Mouse (Mus musculus) lung, adult 2 months (tissue): ENCODE measurements around the gene Ttc7. TPM values are rescaled to one million over a fixed set of nuclear protein-coding genes. Genes with fewer than 3 reads are reported as not detected.

Experiments
- DNase-seq: peaks from one replicate; pipeline ENCODE4 v3.0.0; 2022
- H3K4me1 ChIP-seq: fragments of 200-500 bp; 2 replicates; pipeline ENCODE4 v1.6.1; 2011; ENCODE audit warnings: low read length; ENCODE audit not compliant: control insufficient read depth, insufficient read depth
- H3K4me3 ChIP-seq: fragments of 200-500 bp; replicated peaks from 2 replicates; pipeline ENCODE3; 2011; ENCODE audit warnings: low read depth, mild to moderate bottlenecking, control low read depth, low read length; ENCODE audit errors: extremely low read depth
- CTCF ChIP-seq: fragments of 200-500 bp; IDR thresholded peaks from 2 replicates; pipeline ENCODE4 v1.5.1; 2011; ENCODE audit warnings: mild to moderate bottlenecking, low read length, control low read depth; ENCODE audit not compliant: insufficient read depth
- POLR2A ChIP-seq: fragments of 200-500 bp; IDR thresholded peaks from 2 replicates; pipeline ENCODE4 v1.6.1; 2011; ENCODE audit warnings: low read depth, mild to moderate bottlenecking, control low read depth, low read length, borderline replicate concordance; ENCODE audit errors: extremely low read depth
- WGBS: fragments of 180-500 bp; shearing (Covaris S2); methylation state at CpG from one replicate; pipeline ENCODE4 v1.1.7; 2018; 5-methylcytosine and 5-hydroxymethylcytosine counted together
- polyA plus RNA-seq: library from polyadenylated mRNA; depleted of rRNA; stranded (reverse); fragments of >200 nt; gene quantifications from 2 replicates; pipeline ENCODE4 v1.2.3, GENCODE M21; 2012; rRNA removed

Ttc7 gene
- polyA plus RNA-seq, 1 experiment = 78.4 TPM

DNA sequence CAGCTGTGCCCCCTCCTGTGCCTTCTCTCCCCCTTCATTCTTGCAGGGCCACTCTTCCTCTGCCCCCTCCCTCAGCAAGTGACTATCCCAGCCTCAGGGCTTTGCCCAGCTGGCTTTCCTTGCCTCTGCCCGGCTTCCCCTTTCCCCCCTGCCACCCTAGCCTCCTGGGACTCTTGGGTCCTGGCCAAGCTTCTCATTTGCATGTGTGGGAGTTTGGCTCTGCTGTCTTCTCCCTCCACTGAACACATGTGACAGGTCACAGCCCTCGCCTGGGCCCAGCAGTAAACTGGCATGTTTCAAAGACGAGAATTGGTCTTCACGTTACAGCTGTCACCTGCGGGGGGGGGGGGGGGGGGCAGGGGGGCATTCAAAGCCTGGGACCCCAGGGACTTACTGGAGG lies 104.4 kb downstream of the Ttc7 start:
- Histone ChIP-seq H3K4me3 (no peak overlapping the region), H3K4me1 (0 out of 2 replicates have a peak, but pooled peaks cover 4% of the 10 kb centered on the region)
- DNase-seq = no peak
- 57% methylated on average over 5 of the region's 5 CpGs for WGBS
- TF ChIP-seq POLR2A (no peak), CTCF (no peak)

DNA sequence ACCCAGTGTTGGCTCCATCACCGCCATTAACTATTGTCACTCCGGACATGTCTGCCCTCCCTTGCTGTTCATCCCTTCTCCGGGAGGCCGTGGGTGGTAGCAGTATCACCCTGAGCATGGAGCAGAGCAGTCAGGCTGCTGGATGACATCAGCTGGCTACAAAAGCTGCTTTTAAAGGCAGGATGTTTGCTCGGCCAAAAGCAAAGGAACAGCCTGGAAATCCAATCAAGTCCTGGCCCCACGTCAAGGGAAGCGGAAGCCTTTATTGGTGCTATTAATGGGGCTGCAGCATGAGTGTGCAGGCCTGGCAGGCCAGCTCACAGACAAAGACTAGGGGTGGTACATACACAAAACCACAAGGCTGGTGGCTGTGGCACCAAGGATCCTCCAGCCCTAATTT lies 108.6 kb downstream of the Ttc7 start:
- no peak for TF ChIP-seq POLR2A
- no peak for TF ChIP-seq CTCF
- 0 out of 2 replicates have a peak, but pooled peaks cover 4% of the 10 kb centered on the region for H3K4me1 ChIP-seq
- DNase-seq = no peak
- 46% methylated on average over 7 of the region's 7 CpGs for WGBS
- H3K4me3 ChIP-seq = no peak overlapping the region

DNA sequence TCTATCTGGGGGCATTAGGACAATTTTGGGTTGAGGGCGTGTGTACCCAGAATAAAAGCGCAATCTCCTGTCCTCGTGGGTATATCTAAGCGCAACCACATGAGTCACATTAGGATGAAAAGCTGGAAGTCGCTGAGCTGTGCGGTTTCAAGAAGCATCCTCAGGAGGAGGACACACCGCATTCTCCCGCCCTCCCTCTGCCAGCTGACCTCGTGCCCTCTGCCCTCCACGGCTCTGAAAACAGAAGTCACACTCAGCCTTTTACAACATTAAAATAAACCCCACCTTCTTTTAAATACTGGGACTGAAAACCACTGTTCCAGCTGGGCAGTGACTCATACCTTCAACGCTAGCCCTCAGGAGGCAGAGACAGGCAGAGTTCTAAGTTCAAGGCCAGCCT lies 114.4 kb downstream of the Ttc7 start:
- 73% methylated on average over 11 of the region's 11 CpGs for WGBS
- no peaks in the 10 kb centered on the region for H3K4me1 ChIP-seq
- TF ChIP-seq POLR2A = no peak
- TF ChIP-seq CTCF = no peak
- H3K4me3 ChIP-seq = no peak overlapping the region
- DNase-seq = no peak

GRCm38 (mm10) chr17:87402444-87402843 lies 119.8 kb downstream of the Ttc7 start:
- H3K4me1 ChIP-seq = no peaks in the 10 kb centered on the region
- H3K4me3 ChIP-seq = no peak overlapping the region
- TF ChIP-seq CTCF (no peak), POLR2A (no peak)
- no peak for DNase-seq
- WGBS = 86% methylated on average over 11 of the region's 11 CpGs

DNA sequence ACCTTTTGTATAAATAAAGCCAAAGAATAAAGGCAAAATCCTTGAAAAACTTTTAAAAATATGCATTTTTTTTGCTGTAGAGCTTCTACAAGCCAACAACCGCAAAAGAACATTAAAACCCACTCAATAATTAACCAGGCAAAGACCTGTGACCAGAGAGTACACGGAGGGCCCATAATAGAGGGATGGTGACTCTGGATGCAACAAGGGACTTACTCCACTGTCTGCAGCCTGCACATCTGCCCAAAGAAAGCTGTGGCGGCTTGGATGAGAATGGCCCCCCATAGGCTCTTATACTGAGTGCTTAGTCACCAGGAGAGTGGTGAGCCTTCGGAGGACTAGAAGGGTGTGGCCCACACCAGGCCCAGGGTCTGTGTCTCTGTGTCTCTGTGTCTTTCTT lies 120.8 kb downstream of the Ttc7 start:
- Histone ChIP-seq H3K4me3 (no peak overlapping the region), H3K4me1 (no peaks in the 10 kb centered on the region)
- WGBS = 82% methylated on average over 4 of the region's 4 CpGs
- no peak for TF ChIP-seq POLR2A
- TF ChIP-seq CTCF = no peak
- DNase-seq = no peak

DNA sequence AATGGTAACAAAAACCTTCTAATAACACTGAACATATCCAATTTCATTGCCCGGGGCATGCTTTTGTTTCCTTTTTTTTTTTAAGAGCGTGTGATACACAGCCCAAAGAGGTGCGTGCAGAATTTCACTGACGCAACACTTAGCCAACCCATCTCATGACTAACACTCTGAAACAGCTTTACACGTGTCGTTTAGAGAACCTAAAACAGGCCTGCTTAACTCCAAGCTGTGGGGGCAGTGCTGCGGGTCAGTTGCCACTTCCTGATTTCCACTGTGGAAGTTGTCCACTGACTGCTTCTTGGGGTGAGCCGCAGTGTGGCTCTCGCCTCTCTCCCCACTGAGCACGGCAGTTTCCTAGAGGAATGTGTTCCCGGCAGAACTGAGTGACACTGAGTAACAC lies 122.9 kb downstream of the Ttc7 start:
- no peak for DNase-seq
- no peak overlapping the region for H3K4me3 ChIP-seq
- WGBS = 65% methylated on average over 11 of the region's 11 CpGs
- H3K4me1 ChIP-seq = no peaks in the 10 kb centered on the region
- TF ChIP-seq CTCF (no peak), POLR2A (no peak)

DNA sequence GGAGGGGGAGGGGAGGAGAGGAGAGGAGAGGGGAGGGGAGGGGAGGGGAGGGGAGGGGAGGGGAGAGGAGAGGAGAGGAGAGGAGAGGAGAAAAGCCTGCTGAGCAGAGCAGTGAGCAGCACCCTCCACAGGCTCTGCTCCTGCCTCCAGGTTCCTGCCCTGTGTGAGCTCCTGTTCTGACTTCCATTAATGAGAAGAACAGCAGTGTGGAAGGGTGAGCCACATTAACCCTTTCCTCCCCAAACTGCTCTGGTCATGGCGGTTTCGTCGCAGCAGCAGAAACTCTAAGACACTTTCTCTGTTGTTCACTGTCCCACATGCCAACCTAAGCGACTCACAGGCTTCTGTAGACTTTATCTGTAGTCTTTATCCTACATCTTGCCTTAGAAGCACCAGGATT lies 124.0 kb downstream of the Ttc7 start:
- DNase-seq = no peak
- Histone ChIP-seq H3K4me1 (no peaks in the 10 kb centered on the region), H3K4me3 (no peak overlapping the region)
- no peak for TF ChIP-seq CTCF
- TF ChIP-seq POLR2A = no peak
- WGBS = 79% methylated on average over 4 of the region's 4 CpGs

- WGBS = 75% methylated on average over 7 of the region's 7 CpGs
- DNase-seq = no peak
- Histone ChIP-seq H3K4me3 (no peak overlapping the region), H3K4me1 (no peaks in the 10 kb centered on the region)
- no peak for TF ChIP-seq POLR2A
- no peak for TF ChIP-seq CTCF
Observed at GRCm38 (mm10) chr17:87418082-87418481, 135.4 kb downstream of the Ttc7 start.

GRCm38 (mm10) chr17:87427511-87427910 lies 144.8 kb downstream of the Ttc7 start, which contains the start of gene Stpg4:
Gene Stpg4 (minus strand): TSS chr17:87427741.
- Histone ChIP-seq H3K4me1 (no peaks in the 10 kb centered on the region), H3K4me3 (no peak within 1 kb of the TSS)
- 64% methylated on average over 24 of the region's 24 CpGs for WGBS
- DNase-seq = no peak
- no peak for TF ChIP-seq CTCF
- TF ChIP-seq POLR2A = no peak

GRCm38 (mm10) chr17:87429431-87429830 lies 146.7 kb downstream of the Ttc7 start:
- no peak for TF ChIP-seq CTCF
- no peak for TF ChIP-seq POLR2A
- Histone ChIP-seq H3K4me3 (no peak overlapping the region), H3K4me1 (no peaks in the 10 kb centered on the region)
- DNase-seq = no peak
- 76% methylated on average over 3 of the region's 3 CpGs for WGBS

Other genes starting within 250 kb of the Ttc7 start
- gene Socs5, start 175.2 kb upstream of the Ttc7 start, polyA plus RNA-seq = 16.2 and 17.9 TPM in 2 replicates
- gene Mcfd2, start 17.0 kb upstream of the Ttc7 start, polyA plus RNA-seq = 71.7 and 87.8 TPM in 2 replicates
- gene Stpg4, start 144.9 kb downstream of the Ttc7 start, polyA plus RNA-seq = not detected in 2 replicates
- gene Calm2, start 164.0 kb downstream of the Ttc7 start, polyA plus RNA-seq = 38.8 and 85.2 TPM in 2 replicates